Mouse (Mus musculus) thymus, adult 2 months (tissue): Measurements from ENCODE around the gene Car11.

ENCODE experiments used
- CTCF ChIP-seq: fragments of 200-500 bp; IDR thresholded peaks from 2 replicates; pipeline ENCODE4 v1.5.1; 2012; ENCODE audit warnings: mild to moderate bottlenecking, control low read depth, low read length, moderate library complexity, borderline replicate concordance; ENCODE audit not compliant: control insufficient read depth, poor library complexity, insufficient read depth; ENCODE audit errors: extremely low read depth
- POLR2A ChIP-seq: fragments of 200-500 bp; IDR thresholded peaks from 2 replicates; pipeline ENCODE4 v1.6.1; 2012; ENCODE audit warnings: mild to moderate bottlenecking, low read length, control low read depth, moderate library complexity; ENCODE audit not compliant: control insufficient read depth, poor library complexity, insufficient read depth; ENCODE audit errors: extremely low read depth

- TF ChIP-seq CTCF (no peak), POLR2A (no peak)
Measured at GRCm38 (mm10) chr7:45705873-45706281, 6.2 kb downstream of the Car11 start.
